Mouse (Mus musculus): ENCODE measurements around the gene Gm18336.
"Not testable (repeated sequence)": the region's sequence is repeated elsewhere in the genome, so short reads cannot be mapped to it uniquely, and the experiment has no call there.

Gm18336 gene

GRCm38 (mm10) chrX:73398636-73399035 lies at the start of gene Gm18336:
TSS of gene Gm18336 (minus strand) at chrX:73398736.
- DNase-seq (ENCODE audit: low spot score) = not testable (repeated sequence)

GRCm38 (mm10) chrX:73441428-73441827 lies 42.9 kb upstream of the Gm18336 start:
- DNase-seq (ENCODE audit: low spot score) = no peak

GRCm38 (mm10) chrX:73435252-73435651 lies 36.7 kb upstream of the Gm18336 start, which contains the start of gene Trex2:
TSS of gene Trex2 (minus strand) at chrX:73435344.
- no peak for DNase-seq (ENCODE audit: low spot score)

GRCm38 (mm10) chrX:73432850-73433249 lies 34.3 kb upstream of the Gm18336 start:
- DNase-seq (ENCODE audit: low spot score) = no peak

- no peak for DNase-seq (ENCODE audit: low spot score)
Observed at GRCm38 (mm10) chrX:73430036-73430435, 31.5 kb upstream of the Gm18336 start.

- no peak for DNase-seq (ENCODE audit: low spot score)
Observed at GRCm38 (mm10) chrX:73412767-73413166, 14.2 kb upstream of the Gm18336 start.

- no peak for DNase-seq (ENCODE audit: low spot score)
Observed at GRCm38 (mm10) chrX:73410880-73411517, 12.5 kb upstream of the Gm18336 start, which contains the start of gene Zfp92. TSS of gene Zfp92 (plus strand) at chrX:73411096.

GRCm38 (mm10) chrX:73401616-73402015 lies 3.1 kb upstream of the Gm18336 start:
- DNase-seq (ENCODE audit: low spot score) = no peak

- no peak for DNase-seq (ENCODE audit: low spot score)
Observed at GRCm38 (mm10) chrX:73400951-73401350, 2.4 kb upstream of the Gm18336 start.

GRCm38 (mm10) chrX:73396446-73396845 lies 2.1 kb downstream of the Gm18336 start:
- DNase-seq (ENCODE audit: low spot score) = no peak

GRCm38 (mm10) chrX:73391481-73391880 lies 7.1 kb downstream of the Gm18336 start:
- DNase-seq (ENCODE audit: low spot score) = no peak

- no peak for DNase-seq (ENCODE audit: low spot score)
Observed at GRCm38 (mm10) chrX:73384924-73385323, 13.6 kb downstream of the Gm18336 start.

- DNase-seq (ENCODE audit: low spot score) = no peak
Observed at GRCm38 (mm10) chrX:73384419-73384818, 14.1 kb downstream of the Gm18336 start.

GRCm38 (mm10) chrX:73363291-73363690 lies 35.2 kb downstream of the Gm18336 start:
- DNase-seq (ENCODE audit: low spot score) = no peak

- DNase-seq (ENCODE audit: low spot score) = no peak
Observed at GRCm38 (mm10) chrX:73356719-73357118, 41.8 kb downstream of the Gm18336 start.

- DNase-seq (ENCODE audit: low spot score) = no peak
Observed at GRCm38 (mm10) chrX:73356163-73356562, 42.4 kb downstream of the Gm18336 start.

Measured in MN1 (cell line).